Mouse (Mus musculus) adrenal gland, adult 2 months (tissue): ENCODE data around the gene P4htm. TPM values are rescaled to one million over a fixed set of nuclear protein-coding genes. Genes with fewer than 3 reads are reported as not detected.

Experiments
- DNase-seq: peaks from one replicate; pipeline ENCODE4 v3.0.0; 2021
- polyA plus RNA-seq: library from polyadenylated mRNA; depleted of rRNA; stranded (reverse); fragments of >200 nt; gene quantifications from 2 replicates; pipeline ENCODE4 v1.2.3, GENCODE M21; 2012
- total RNA-seq, 2 experiments: library from RNA; stranded (reverse); gene quantifications; 2 replicates each; pipeline ENCODE4 v1.2.3; 2021

Gene P4htm
- total and polyA plus RNA-seq, 3 experiments: 7.1 to 17.2 (median 8.3) TPM

DNA sequence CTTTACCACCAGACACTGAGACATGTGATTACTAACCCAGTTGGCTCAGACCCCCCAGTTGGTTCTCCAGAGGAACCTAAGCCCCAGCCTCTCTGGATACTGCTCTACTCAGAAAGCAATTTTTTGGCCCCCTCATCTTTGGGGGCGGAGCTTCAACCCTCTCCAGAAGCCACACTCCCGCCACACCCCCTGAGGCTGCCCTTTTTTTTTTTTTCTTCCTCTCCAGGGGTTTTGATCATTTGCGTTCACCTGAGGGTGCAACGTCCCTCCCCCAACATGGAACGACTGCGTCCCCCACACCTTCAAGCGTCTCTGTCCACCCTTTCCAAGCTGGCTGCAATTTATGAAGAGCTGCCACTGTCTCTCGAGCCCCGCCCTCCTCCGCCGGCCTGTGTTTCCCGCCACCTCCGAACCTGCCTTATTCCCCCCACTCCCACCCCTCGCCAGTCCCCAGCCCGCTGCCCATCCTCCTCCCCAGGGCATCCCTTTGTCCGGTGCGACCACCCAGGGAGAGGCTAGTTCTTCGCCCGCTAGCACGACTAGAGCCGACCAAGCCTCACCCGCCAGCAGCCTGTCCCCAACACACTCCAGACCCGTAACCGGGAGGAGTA lies 19.4 kb downstream of the P4htm start:
- DNase-seq: peak; percentile 72

DNA sequence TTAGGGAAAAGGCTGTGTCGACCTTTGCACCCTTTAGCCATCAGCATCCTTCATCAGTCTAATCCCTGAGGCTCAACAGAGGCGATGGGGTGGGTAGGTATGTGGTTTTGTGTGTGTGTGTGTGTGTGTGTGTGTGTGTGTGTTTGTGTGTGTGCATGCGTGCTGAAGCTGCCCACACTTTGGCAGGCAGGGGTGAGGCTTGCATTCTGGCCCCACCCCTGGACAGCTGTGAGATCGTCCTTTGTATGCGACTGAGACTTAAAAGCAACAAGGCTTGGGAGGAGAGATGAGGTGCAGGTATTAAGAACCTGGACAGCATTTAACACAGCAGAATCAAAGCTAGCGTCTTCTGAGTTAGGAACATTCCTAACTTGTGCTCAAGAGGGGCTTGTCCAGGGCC lies 20.4 kb downstream of the P4htm start:
- DNase-seq: no peak

DNA sequence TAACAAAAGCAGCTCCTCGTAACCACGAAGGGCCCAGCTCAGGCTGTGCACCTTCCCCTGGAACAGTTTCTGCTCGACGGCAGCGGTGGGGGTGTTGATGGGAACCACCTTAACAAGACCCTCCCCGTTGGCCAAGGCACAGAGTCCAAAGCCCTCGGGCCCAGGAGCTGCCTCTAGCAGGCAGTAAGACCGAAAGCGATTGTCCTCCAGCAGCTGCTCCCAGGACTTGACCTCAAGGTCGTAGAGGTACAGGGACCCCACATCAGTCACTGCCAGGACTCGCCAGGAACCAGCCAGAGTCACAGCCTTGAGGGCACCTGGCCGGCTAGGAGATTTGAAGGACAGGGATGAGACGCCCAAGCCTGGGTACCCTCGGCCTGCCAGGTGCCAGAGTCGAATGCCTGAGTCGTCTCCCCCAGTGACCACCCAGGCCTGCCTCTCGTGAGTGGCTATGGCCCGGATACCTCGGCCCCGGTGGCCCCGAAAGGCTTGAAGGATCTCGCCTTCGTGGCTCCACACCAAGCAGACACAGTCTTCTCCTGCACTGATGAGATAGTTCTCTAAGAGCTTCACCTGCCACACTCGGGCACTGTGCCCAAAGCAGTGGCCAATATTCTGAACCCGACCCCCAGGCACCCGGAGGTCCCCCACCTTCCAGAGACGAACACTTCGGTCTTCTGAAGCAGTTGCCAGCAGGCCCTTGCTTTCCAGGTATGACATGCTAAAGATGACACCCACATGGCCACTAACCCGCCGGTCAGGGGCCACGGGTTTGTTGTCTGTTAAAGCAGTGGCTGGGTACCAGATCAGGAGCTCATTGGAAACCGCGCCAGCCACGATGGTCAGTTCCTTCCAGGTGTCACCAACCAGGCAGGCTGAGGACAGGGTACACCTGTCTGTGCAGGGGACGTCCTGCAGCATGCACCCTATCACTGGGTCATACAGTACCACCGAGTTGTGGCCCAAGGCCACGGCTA lies 21.9 kb downstream of the P4htm start:
- no peak for DNase-seq

DNA sequence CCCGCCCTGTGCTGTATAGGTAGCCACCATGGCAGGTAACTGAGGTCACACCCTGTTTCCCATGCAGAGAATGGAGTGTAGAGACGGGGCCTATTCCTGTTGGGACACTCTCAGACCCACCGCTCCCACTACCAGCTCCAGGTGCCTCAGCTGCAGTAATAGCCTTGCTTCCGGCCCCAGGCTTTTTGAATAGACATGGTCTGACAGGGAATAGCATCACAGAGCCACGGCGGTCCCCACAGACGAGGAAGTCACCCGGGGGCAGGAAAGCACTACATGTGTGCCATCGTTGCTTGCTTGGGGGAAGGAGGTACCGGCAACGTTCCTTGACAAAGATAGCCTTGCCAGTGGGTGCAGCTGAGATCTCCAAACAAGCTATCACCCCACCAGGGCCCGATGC lies 22.5 kb downstream of the P4htm start:
- no peak for DNase-seq

DNA sequence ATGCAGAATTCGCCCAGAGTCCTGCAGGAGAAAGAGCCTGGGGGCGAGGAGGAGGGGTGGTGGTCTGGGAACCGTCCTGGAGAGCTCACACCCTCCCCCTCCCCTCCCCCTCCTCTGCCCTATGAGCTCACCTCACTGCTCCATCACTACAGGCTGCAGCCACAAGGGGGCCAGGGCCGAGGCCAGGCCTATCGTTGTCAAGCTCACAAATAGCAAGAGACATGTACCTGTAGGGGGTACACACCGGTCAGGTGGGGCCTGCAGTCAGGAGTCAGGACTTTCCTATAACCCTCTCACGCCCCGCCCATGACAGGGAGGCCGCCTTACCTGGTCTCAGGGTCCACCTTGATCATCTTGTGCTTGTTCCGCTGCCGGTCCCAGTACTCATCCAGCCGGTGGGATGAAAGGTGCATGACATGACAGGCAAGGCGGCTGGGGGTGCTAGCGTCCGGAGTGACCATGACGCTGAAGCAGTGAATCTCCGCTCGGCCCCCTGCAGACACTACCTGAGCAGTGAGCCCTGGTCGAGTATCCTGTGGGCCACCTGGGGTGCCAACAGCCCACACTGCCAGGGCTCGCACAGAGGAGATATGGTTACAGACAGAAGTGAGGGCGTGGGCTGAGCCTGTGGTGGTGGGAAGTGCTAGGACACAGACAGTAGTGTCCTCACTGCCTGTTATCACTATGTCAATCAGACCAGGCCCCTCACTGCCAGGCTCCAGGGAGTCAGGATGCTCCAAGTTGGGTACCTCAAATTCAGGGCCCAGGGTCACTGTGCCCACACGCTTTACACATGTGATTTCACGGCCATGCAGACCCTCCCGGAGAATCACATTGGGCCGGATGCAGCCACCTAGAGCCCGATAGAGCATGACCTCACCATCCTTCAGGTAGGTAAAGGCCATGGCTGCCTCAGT lies 23.4 kb downstream of the P4htm start:
- peak; percentile 52 for DNase-seq

DNA sequence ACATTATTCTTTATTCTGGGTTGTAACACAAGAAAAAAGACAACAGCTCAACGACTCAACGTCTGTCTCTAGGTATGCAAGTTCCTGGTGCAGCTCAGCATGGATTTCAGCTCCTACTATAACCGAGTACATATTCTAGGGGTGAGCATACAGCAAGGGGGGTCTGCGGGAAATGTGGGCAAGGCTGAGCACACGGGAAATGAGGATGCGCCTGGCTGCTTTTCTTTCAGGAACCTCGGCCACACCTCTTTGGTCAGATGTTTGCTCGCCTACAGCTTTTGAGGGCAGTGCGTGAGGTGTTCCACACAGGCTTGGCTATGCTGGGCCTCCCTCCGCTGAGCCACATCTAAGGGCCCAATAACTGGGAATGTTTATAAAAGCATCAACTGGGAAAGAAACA lies 25.1 kb downstream of the P4htm start:
- DNase-seq: no peak

DNA sequence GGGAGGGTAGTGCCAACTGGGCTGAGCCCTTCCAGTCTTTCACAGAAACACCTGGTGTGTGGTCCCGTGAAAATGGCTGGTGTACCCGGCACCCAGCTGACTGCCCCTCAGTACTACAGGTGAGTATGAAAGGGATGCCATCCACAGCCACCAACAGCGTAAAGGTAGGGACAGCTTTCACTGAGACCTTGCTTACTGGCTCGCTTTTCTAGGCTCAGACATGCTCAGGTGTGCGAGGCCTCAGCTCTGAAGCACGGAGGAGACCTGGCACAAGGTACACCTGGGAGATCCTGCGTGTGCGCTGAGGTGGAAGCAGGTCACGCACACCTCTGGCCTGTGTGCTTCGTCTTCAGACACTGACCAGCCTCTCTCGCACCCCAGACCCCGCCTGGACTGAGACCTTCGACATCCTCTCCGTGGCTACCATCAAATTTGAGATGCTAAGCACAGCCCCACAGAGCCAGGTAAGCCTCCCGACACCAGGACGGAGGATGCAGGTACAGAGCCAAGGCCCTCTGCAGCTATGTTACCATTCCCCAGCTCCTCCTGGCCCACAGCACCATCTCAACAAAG lies 26.0 kb downstream of the P4htm start:
- DNase-seq: no peak

DNA sequence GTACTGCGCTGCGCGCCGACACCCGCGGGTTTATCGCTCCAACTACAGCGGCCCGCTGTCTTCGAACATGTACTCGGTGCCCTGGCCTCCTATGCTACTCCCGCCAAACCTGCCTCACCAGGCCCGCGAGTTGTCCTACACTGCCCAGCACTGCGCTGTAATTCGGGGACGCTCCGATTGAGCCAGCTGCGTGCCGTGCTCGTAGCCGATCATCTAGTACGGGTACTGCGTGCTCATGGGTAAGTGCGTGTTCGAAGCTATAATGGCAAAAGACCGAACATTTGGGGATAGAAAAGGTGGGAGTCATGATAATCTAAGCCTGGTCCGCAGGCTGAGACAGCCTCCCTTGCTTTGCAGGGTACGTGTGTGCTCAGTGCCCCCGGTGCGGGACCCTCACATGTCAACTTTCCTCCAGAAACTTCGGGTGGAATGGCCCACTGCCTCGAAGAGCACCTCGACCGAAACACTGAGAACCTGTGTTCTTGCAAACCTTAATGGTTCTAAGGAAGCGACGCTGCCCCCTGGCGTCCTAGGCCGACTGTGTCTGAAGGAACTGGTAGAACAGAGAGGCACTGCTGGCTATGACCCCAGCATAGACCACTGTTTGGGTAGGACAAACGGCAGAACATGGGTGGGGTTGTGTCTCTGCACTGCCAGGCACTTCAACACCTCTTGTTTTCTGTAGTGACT lies 27.1 kb downstream of the P4htm start:
- DNase-seq: peak; percentile 87

DNA sequence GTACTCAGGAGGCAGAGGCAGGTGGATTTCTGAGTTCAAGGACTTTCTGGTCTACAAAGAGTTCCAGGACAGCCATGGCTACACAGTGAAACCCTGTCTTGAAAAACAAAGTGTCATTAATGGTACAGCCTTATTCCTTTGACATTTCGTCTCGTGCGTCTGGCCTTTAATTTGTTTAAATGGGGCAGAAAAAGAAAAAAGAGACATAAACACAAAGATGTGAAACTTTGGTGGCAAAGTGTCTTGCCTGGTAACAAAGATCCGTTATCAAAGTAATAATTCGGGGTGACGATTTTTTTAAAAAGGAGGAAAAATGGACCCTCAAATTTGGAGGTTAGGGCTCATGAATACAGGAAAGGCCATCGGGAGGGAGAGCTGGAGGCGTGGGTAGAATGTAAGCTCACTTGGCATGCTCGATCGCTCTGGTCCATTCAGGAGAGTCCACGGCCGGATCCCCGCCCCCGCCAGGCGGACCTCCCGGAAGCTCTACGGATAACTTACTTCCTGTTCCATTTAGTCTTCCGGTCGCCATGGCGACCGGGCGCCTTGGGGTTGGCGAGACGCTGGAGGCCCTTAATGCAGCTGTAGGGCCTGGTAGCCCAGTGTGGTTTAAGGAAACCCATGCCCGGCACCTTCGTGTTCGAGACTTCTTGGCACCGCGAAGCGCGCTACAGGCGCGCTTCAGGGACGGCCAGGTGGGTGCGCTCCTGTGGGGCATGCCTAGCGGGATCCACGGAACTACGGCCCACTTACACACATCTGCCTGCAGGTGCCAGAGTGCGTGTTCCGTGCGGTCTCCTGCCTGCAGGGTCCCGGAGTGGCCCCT lies 27.9 kb downstream of the P4htm start, which contains the start of gene Dalrd3:
Gene Dalrd3, plus strand, starts transcription at position 506 of the 826 bp plus-strand sequence.
- peak; percentile 95 for DNase-seq

DNA sequence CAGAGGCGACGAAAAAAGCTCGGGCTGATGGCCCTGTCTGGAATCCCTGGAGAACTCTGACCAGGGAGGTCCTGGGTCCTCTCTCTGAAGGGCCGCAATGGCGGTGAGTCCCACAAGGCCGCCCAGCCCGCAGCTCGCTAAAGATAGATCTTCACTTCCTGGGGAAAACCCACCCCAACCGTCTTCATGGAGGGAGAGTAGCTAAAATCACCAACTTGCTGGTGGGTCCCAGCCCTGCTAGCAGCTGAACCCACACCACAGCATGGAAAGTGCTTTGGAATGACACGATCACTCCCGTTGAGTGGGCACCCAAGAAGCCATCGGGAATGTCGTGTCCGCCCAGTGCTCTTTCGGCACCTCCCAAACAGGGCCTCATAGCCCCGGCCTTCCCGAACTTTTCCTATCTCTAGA lies 29.0 kb downstream of the P4htm start:
- no peak for DNase-seq

DNA sequence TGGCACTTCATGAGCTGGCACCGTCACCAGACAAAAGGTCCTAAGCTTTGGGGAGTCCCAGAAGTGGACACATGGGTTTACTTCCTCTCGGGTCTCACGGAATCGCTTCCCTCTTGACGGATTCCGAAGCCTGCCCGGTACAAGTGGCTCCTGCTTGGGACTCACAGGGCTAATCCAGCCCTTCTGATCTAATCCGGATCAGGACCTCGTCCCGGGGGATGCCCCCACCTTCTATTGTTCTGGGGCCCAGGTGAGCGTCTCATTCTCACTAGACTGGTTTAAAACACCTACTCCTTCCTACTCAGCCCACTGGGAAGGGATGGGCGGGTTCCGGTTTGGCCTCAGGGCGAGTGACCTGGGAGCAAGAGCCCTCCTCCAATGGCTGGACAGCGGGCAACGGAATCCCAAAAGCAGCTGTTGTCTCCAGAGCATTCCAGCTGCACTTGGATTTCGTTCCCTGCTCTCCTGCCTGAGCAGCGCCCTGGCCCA lies 29.5 kb downstream of the P4htm start:
- DNase-seq: peak; percentile 49

DNA sequence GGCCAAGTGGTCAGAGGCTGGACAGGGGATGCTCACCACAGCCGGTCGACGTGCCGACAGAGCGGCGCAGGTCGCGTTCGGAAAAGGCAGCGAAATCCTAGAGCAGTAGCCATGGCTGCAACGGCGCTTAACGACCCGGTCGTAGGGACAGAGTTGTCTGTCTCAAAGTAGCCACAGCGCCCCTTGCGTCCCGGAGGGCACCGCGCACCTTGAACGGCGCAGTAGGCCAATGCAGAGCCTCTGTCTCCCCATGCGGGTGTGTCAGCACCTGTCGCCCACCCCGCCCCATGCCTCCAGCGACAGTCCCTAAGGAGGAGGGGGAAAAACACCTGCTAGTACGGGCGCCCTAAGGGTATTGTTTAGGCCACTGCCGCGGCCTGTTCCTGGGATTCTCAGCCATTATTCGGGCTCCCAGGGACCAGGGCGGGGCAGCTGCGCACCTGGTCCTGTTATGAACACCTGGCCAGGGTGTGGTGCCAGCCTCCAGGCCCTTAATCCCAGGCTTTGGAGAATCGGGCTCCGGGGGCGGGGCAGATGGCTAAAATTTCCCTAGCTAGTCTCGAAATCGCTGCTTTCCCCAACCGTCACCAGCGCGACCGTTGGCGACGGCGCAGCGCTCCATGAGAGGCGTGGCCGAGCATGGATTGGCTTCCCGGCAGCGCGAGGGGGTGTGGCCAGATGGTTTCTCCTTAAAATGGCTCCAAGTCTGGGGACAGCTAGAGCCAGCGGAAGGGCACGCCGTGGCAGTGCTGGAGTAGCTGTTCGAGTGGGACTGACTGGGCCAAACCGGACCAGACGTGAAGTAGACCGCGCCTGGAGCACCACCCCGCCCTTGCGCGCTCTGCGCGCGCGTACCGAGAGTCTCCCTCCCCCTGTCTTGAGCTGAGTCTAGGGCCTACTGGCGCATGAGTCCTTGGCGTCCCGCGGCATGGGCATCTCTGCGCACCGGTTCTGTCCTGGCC lies 30.4 kb downstream of the P4htm start, which contains the start of gene Ndufaf3:
Gene Ndufaf3, minus strand, starts transcription at position 620 of the 962 bp plus-strand sequence.
- peak; percentile 98 for DNase-seq

DNA sequence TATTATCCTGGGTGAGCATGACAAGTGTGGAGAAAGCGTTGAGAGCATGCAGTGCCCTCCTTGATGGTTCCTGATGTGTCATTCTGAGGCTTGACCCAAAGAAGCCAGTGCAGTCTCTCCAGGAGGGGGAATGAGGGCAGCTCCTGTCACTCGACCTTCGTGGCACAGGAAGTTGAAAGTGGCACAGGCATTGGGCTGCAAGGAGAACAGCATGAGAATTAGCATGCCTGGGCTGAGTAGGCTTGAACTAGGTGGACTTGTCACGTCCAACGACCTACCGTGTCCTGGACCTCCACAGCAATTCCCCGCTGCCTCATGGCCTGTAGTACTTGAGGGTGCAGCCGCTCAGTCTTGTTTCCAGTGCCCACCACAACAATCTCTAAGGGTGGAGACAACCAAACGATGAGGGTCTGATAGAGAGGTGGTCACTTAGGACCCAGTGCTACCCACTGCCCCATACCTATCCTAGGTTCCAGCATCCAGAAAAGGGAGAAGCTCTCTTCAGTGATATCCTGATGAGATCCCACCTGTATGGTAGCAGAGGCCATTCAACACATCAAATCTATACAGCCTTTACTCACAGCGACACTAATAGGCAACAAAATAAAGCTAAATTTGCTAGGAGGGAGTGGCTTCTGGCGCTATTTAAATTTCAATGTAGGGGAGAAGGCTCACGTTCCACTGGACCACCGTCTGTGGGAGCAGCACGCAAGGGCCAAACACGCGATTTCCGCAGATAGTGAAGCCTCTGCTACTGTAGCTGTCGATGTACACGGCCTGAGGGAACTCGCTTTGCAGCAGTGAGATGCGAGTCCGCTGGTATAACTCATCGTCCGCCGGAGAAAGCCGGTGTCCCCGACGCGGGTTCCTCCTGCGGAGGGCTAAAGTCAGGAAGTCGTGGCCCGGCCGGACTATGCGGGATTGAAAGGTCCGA lies 31.3 kb downstream of the P4htm start:
- peak; percentile 46 for DNase-seq

DNA sequence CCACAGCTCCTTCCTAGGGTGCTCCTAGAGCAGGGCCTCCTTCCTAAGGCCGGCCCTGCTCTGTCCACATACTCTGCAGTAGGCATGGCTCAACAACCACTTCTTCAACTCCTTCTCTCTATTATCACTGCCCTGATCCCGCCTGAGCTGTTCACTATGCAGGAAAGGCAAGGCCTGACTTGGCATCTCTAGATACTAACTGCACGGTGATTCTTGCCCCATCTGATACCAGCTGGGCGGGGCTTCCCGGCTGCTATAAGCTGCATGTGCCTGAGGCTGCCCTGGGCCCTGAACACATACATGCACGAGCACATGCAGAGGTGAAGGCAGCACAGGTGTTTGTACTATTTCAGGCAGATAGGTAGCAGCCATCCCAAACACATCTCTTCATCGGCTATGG lies 33.3 kb downstream of the P4htm start:
- DNase-seq: no peak

DNA sequence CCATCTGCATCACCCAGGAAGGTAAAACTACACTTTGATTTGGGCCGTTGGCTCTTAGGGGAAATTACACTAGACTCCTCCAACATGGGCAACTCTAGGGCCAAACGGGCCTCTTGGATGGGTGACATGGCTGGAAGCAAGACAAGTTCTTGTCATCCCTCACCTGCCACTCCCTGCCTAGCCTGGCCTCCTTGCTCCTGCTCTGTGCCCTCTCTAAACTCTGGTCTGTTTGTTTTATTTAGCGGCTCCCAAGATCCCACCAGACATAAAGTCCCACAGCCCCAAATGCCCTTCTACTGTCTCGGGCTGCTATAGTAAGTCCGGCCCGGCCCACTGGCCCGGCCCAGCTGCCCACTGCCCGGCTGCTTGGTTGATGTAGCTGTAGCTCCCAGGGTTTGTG lies 33.8 kb downstream of the P4htm start:
- DNase-seq: no peak

DNA sequence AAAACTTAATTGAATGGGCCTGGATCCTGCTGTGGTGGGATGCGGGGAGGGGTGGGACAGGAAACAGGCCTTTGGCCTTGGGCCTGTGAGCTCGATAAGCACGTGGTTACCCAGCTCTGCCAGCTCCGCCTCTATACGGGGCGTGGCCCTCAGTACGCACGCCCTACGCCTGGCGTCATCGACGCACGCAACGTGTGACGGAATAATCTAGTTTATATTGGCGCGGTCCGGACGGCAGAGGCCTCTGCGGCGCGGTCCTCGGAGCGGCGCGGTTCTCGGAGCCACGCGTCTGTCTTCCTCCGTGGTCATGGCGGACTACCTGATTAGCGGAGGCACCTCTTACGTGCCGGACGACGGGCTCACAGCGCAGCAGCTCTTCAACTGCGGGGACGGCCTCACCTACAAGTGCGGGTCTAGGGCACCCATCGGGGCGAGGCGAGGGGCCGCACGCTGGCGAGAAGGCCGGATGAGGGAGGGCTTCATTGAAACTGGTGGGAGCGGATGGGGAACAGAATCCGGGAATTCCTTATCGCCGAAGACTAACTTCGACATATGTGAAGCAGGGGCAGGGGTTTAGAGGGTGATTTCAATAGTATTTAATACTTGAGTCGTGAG lies 37.1 kb downstream of the P4htm start, which contains the start of gene Impdh2:
Gene Impdh2, plus strand, starts transcription at position 60 of the 615 bp plus-strand sequence.
- DNase-seq: peak; percentile 96

DNA sequence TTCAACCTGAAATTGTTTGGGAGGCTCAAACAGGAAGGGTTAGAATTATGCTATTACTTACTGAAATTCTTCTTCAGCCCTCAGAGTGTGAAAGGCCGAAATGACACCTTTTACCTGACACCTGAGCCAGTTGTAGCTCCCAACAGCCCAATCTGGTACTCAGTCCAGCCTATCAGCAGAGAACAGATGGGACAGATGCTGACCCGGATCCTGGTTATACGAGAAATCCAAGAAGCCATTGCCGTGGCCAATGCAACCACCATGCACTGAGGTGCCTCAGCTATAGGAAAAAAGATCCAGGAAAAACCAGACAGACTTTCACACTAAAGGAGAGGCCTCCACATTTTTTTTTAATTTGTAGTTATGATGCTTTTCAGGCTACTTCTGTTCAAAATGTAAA lies 38.3 kb downstream of the P4htm start:
- DNase-seq: no peak
